Mouse (Mus musculus) kidney, postnatal 36 days (tissue): ENCODE data around the gene Syne2.
"Not testable (repeated sequence)": the region's sequence is repeated elsewhere in the genome, so short reads cannot be mapped to it uniquely, and the experiment has no call there.

Source experiments
- DNase-seq, 2 experiments: peaks; one replicate each; pipeline ENCODE4 v3.0.0; 2021 to 2022; ENCODE audit warnings: mixed read lengths in 2 of 2

The Syne2 gene

GRCm38 (mm10) chr12:76111046-76111445, 293.1 kb downstream of the Syne2 start:
- peak in 1 of 2 experiments; percentile 36 for DNase-seq

- no peak for DNase-seq
Observed at GRCm38 (mm10) chr12:76116577-76116976, 298.6 kb downstream of the Syne2 start.

- DNase-seq, result peak; percentile 64 to 78
Observed at GRCm38 (mm10) chr12:76117632-76118153, 299.8 kb downstream of the Syne2 start.

GRCm38 (mm10) chr12:76123223-76123622, 305.3 kb downstream of the Syne2 start:
- DNase-seq, result no peak

- DNase-seq, result peak in 1 of 2 experiments; percentile 32
Observed at GRCm38 (mm10) chr12:76128306-76128705, 310.4 kb downstream of the Syne2 start.

GRCm38 (mm10) chr12:76128831-76129230, 310.9 kb downstream of the Syne2 start:
- peak; percentile 46 to 69 for DNase-seq

- peak; percentile 27 to 67 for DNase-seq
Observed at GRCm38 (mm10) chr12:76130281-76130680, 312.3 kb downstream of the Syne2 start.

GRCm38 (mm10) chr12:76130891-76131290, 313.0 kb downstream of the Syne2 start:
- no peak for DNase-seq

GRCm38 (mm10) chr12:76132591-76132990, 314.7 kb downstream of the Syne2 start:
- DNase-seq, result no peak

GRCm38 (mm10) chr12:76133081-76133480, 315.1 kb downstream of the Syne2 start:
- DNase-seq, result not testable (repeated sequence)

GRCm38 (mm10) chr12:76136701-76137100, 318.8 kb downstream of the Syne2 start:
- DNase-seq, result no peak

- not testable (repeated sequence) for DNase-seq
Observed at GRCm38 (mm10) chr12:76152389-76152788, 334.5 kb downstream of the Syne2 start.
